ENCODE assay signal across 15 mouse cellular contexts in the genomic region with DNA sequence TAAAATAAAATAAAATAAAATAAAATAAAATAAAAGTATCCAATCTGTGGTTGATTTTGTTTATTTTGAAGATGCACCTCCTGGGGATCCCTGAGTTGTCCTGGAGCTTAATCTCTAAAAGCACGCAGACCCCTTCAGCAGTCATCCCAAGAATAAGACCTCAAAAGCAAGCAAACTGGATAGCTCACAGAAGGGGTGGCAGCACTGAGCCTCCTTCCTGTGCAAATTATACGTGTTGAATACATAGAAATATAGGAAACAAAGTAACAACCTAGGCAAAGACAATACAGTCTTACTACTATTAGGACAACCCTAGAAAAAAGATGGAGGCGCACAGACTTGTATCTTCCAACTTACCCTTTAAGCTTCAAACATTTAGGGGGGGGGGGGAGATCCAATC. TPM values are rescaled to one million over a fixed set of nuclear protein-coding genes. Genes with fewer than 3 reads are reported as not detected.
DNase-seq lines count a peak whose midpoint lies in the region; ATAC-seq and TF ChIP-seq lines count a peak whose summit lies in the region.
"Had no signal": no experiment of that assay in that cellular context is flagged by ENCODE, and none has a peak within 500 bp of the region (broad histone marks: within the 10 kb centered on the region; RNA-seq: fewer than 3 reads in every experiment).

No protein-coding gene starts in this region.

- H3K36me3 ChIP-seq in hindbrain, postnatal 0 days (ENCODE audit: insufficient read depth, low read length), result no peaks in the 10 kb centered on the region
- no peaks in the 10 kb centered on the region for H3K36me3 ChIP-seq in hindbrain, embryonic 16.5 days (ENCODE audit: control insufficient read depth, insufficient read depth, low read length)
- H3K36me3 ChIP-seq in neural tube, embryonic 13.5 days, result no peaks in the 10 kb centered on the region
- peaks cover 0 to 22% of the 10 kb centered on the region in 2 experiments; a peak in 2 of 4 replicates for H3K36me3 ChIP-seq in MEL (ENCODE audit: control insufficient read depth in 1 of 2, insufficient read depth in 2 of 2, low read length in 2 of 2)
- H3K36me3 ChIP-seq: embryonic facial prominence, embryonic 10.5 days; heart, embryonic 13.5 days had no signal

- H3K4me1 ChIP-seq in hindbrain, postnatal 0 days (ENCODE audit: insufficient read depth, low read length), result no peaks in the 10 kb centered on the region
- peaks cover 13% of the 10 kb centered on the region for H3K4me1 ChIP-seq in hindbrain, embryonic 16.5 days (ENCODE audit: control insufficient read depth, insufficient read depth, low read depth, low read length)
- peaks cover 24% of the 10 kb centered on the region for H3K4me1 ChIP-seq in neural tube, embryonic 13.5 days (replicated peaks)
- peaks cover 0 to 13% of the 10 kb centered on the region in 2 experiments for H3K4me1 ChIP-seq in MEL (ENCODE audit: control insufficient read depth in 1 of 2, insufficient read depth in 2 of 2, low read length in 2 of 2)

- TF ChIP-seq RAD21 in MEL (IDR thresholded peaks at IDR 0.05; ENCODE audit: low read depth, low read length), result no peak

- WGBS in hindbrain, postnatal 0 days, result 70% methylated on average over 3 of the region's 3 CpGs
- WGBS in hindbrain, embryonic 16.5 days, result 69% methylated on average over 3 of the region's 3 CpGs
- WGBS in neural tube, embryonic 13.5 days, result 78% methylated on average over 3 of the region's 3 CpGs

- H3K4me2 ChIP-seq in hindbrain, postnatal 0 days (ENCODE audit: low read depth, low read length), result peak overlapping the region; percentile 92; the same call in 1 of the 2 replicates
- no peak overlapping the region; the same call in 1 of the 2 replicates for H3K4me2 ChIP-seq in hindbrain, embryonic 16.5 days (ENCODE audit: low read length)
- peak overlapping the region; percentile 88 for H3K4me2 ChIP-seq in neural tube, embryonic 13.5 days

- H3K4me3 ChIP-seq in hindbrain, postnatal 0 days (ENCODE audit: low read length), result no peak overlapping the region
- no peak overlapping the region for H3K4me3 ChIP-seq in hindbrain, embryonic 16.5 days (ENCODE audit: low read length)
- H3K4me3 ChIP-seq in neural tube, embryonic 13.5 days, result no peak overlapping the region
- peak overlapping the region in 1 of 2 experiments; percentile 88; a peak in 2 of 4 replicates for H3K4me3 ChIP-seq in MEL (ENCODE audit: control insufficient read depth in 1 of 2, insufficient read depth in 1 of 2, low read depth in 2 of 2, low read length in 2 of 2)

- no peak for ATAC-seq in hindbrain, postnatal 0 days
- no peak for ATAC-seq in hindbrain, embryonic 16.5 days
- ATAC-seq in neural tube, embryonic 13.5 days (ENCODE audit: low read depth), result no peak

- no peak for TF ChIP-seq EP300 in MEL (IDR thresholded peaks at IDR 0.05; ENCODE audit: low read depth in 1 of 2, low read length in 2 of 2)

- peaks cover 31% of the 10 kb centered on the region for H3K79me2 ChIP-seq in MEL (ENCODE audit: control insufficient read depth, insufficient read depth, low read length, poor library complexity)

- no peaks in the 10 kb centered on the region for H3K9me3 ChIP-seq in hindbrain, postnatal 0 days (ENCODE audit: low read length)
- no peaks in the 10 kb centered on the region for H3K9me3 ChIP-seq in hindbrain, embryonic 16.5 days (ENCODE audit: control insufficient read depth, low read length)
- no peaks in the 10 kb centered on the region for H3K9me3 ChIP-seq in neural tube, embryonic 13.5 days
- no peaks in the 10 kb centered on the region for H3K9me3 ChIP-seq in MEL (replicated peaks; ENCODE audit: insufficient read depth, low read length)
- H3K9me3 ChIP-seq: embryonic facial prominence, embryonic 10.5 days; forebrain, embryonic 13.5 days; heart, embryonic 13.5 days had no signal

- no peak for DNase-seq in hindbrain, postnatal 0 days (ENCODE audit: low spot score)
- DNase-seq in neural tube, embryonic 10.5 days (ENCODE audit: extremely low spot score, low spot score), result no peak
- DNase-seq in MEL (ENCODE audit: low read depth, low spot score), result peak; percentile 54
- peak; percentile 35 for DNase-seq in thymus, postnatal 25 days
- DNase-seq in adrenal gland, adult 18-20 months (ENCODE audit: low spot score in 2 of 2), result no peak
- DNase-seq: adrenal gland, postnatal 14 days; cerebellum, adult 11-12 months; heart, postnatal 36 days; right cerebral cortex, adult 18-20 months had no signal

- no peaks in the 10 kb centered on the region for H3K27me3 ChIP-seq in hindbrain, postnatal 0 days (ENCODE audit: insufficient read depth, low read length)
- no peaks in the 10 kb centered on the region for H3K27me3 ChIP-seq in hindbrain, embryonic 16.5 days (replicated peaks; ENCODE audit: control insufficient read depth, insufficient read depth, low read length)
- peaks cover 4% of the 10 kb centered on the region; the same call in 1 of the 2 replicates for H3K27me3 ChIP-seq in neural tube, embryonic 13.5 days
- no peaks in the 10 kb centered on the region for H3K27me3 ChIP-seq in MEL (ENCODE audit: control insufficient read depth in 1 of 2, insufficient read depth in 2 of 2, low read length in 2 of 2)
- H3K27me3 ChIP-seq: forebrain, embryonic 13.5 days; heart, embryonic 13.5 days had no signal

- peak; percentile 39; the same call in 1 of the 2 replicates for TF ChIP-seq CTCF in hindbrain, postnatal 0 days (IDR thresholded peaks at IDR 0.05; ENCODE audit: low read depth)
- peak in 2 of 3 experiments; percentile 7 to 35; a peak in 2 of 6 replicates for TF ChIP-seq CTCF in MEL (IDR thresholded peaks at IDR 0.05 in 2 of 3, conservative IDR thresholded peaks at IDR 0.05 in 1 of 3; ENCODE audit: control insufficient read depth in 1 of 3, insufficient read depth in 1 of 3, low read depth in 2 of 3, low read length in 3 of 3, poor library complexity in 1 of 3, severe bottlenecking in 1 of 3)

- no peak overlapping the region for H3K9ac ChIP-seq in hindbrain, postnatal 0 days (replicated peaks; ENCODE audit: low read length)
- H3K9ac ChIP-seq in hindbrain, embryonic 16.5 days (ENCODE audit: low read depth, low read length), result no peak overlapping the region
- H3K9ac ChIP-seq in neural tube, embryonic 13.5 days, result no peak overlapping the region
- no peak overlapping the region for H3K9ac ChIP-seq in MEL (ENCODE audit: control insufficient read depth, low read depth, low read length, poor library complexity, severe bottlenecking)
- H3K9ac ChIP-seq: liver, embryonic 14.5 days had no signal

- H3K27ac ChIP-seq in hindbrain, postnatal 0 days, result 0 out of 2 replicates have a peak overlapping the region, but pooled peaks have one; percentile 82
- no peak overlapping the region for H3K27ac ChIP-seq in hindbrain, embryonic 16.5 days (ENCODE audit: low read depth, low read length)
- H3K27ac ChIP-seq in neural tube, embryonic 13.5 days (replicated peaks), result no peak overlapping the region
- H3K27ac ChIP-seq in MEL (ENCODE audit: control insufficient read depth, low read depth, low read length), result no peak overlapping the region
- H3K27ac ChIP-seq: embryonic facial prominence, embryonic 10.5 days; forebrain, embryonic 13.5 days; liver, embryonic 14.5 days had no signal

- no peak for TF ChIP-seq POLR2A in MEL (IDR thresholded peaks at IDR 0.05; ENCODE audit: control insufficient read depth in 1 of 2, insufficient read depth in 1 of 2, low read depth in 1 of 2, low read length in 2 of 2, poor library complexity in 1 of 2)

TF ChIP-seq in MEL, 35 proteins besides CTCF, POLR2A, EP300 and RAD21:
- TF ChIP-seq NRF1 (IDR thresholded peaks at IDR 0.05; ENCODE audit: insufficient read depth, low read depth, low read length, poor library complexity, severe bottlenecking) (no peak), NELFE (IDR thresholded peaks at IDR 0.05; ENCODE audit: low read depth, low read length) (no peak), CHD2 (IDR thresholded peaks at IDR 0.05; ENCODE audit: low read length) (no peak), ETS1 (IDR thresholded peaks at IDR 0.05; ENCODE audit: low read depth, low read length) (no peak), RCOR1 (IDR thresholded peaks at IDR 0.05; ENCODE audit: low read depth, low read length) (no peak), MXI1 (IDR thresholded peaks at IDR 0.05; ENCODE audit: low read depth, low read length) (no peak), USF1 (IDR thresholded peaks at IDR 0.05; ENCODE audit: low read depth, low read length) (no peak), MYB (IDR thresholded peaks at IDR 0.05; ENCODE audit: low read depth, low read length) (no peak)

RNA-seq across cellular contexts. Expression of gene Pfkp, which starts 1.0 kb away (rescaled TPM):
- total RNA-seq in hindbrain, postnatal 0 days (2014; rRNA removed), result 179 and 233 TPM in 2 replicates
- 427 and 436 TPM in 2 replicates for polyA plus RNA-seq in hindbrain, postnatal 0 days (2015; fragmentation: Nextera tagmentation; extraction: Ambion mirVana)
- 507 and 556 TPM in 2 replicates for polyA plus RNA-seq in hindbrain, embryonic 16.5 days (2015; fragmentation: Nextera tagmentation; extraction: Ambion mirVana)
- polyA plus RNA-seq in neural tube, embryonic 13.5 days (2015; fragmentation: Nextera tagmentation; extraction: Ambion mirVana), result 195 and 216 TPM in 2 replicates
- total RNA-seq in MEL (2012; rRNA removed), result 53.3 and 103 TPM in 2 replicates
- polyA plus RNA-seq in MEL (2012; ENCODE audit: insufficient read depth in 1 of 2, insufficient read length in 2 of 2, low read depth in 1 of 2, low replicate concordance in 2 of 2, missing spikeins in 1 of 2), result 100 to 1,000 TPM in 1 of 2 experiments, not detected in 1; 175 TPM
- 100 to 1,000 TPM in 1 of 2 experiments, 10 to 100 TPM in 1; 96.3 to 122 TPM for total RNA-seq in adrenal gland, adult 18-20 months (2021)

Comparison
In these comparisons a context has a peak if more than half of its experiments do, and no peak if none do; other contexts are left out.
1. DNase-seq: peak in MEL (single experiment) and thymus, postnatal 25 days (single experiment); none in hindbrain, postnatal 0 days (single experiment), neural tube, embryonic 10.5 days (single experiment) and adrenal gland, adult 18-20 months (0 of 2).